Mouse (Mus musculus) ES-Bruce4 (cell line): ENCODE results near the gene Mrps5.

Source experiments
- CTCF ChIP-seq: IDR thresholded peaks from one replicate; pipeline ENCODE4 v1.8.1; 2011; ENCODE audit warnings: low read depth, low read length
- EP300 ChIP-seq: IDR thresholded peaks from 2 replicates; pipeline ENCODE4 v1.6.1; 2011; ENCODE audit warnings: low read depth, low read length; ENCODE audit not compliant: insufficient read depth

DNA sequence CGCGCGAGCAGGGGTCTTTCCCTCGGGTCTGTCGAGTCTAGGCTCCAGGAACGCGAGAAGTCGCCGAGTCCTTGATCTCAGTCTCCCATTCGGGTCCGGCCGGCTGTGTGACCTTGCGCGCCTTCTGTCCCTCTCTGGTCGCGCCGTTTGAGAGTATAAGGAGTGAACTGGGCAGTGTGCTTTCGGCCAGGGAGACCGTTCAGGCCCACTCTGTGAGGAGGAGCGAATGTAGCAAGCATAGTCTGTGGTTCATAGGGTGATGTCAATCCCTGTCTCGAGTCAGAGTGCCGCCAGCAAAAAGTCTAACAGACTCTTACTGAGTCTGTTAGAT is 457 bp downstream of the Mrps5 start:
- no peak for TF ChIP-seq EP300
- no peak for TF ChIP-seq CTCF
